Mouse (Mus musculus): Measurements from ENCODE around the gene Chat. TPM values are rescaled to one million over a fixed set of nuclear protein-coding genes. Genes with fewer than 3 reads are reported as not detected.
"Not testable (repeated sequence)": the region's sequence is repeated elsewhere in the genome, so short reads cannot be mapped to it uniquely, and the experiment has no call there.

The Chat gene
- total RNA-seq, 2 experiments from 2014 or later, result not detected

GRCm38 (mm10) chr14:32463211-32464040 is 2.4 kb downstream of the Chat start:
- DNase-seq (ENCODE audit: extremely low spot score in 1 of 2, low spot score in 1 of 2), result no peak

DNA sequence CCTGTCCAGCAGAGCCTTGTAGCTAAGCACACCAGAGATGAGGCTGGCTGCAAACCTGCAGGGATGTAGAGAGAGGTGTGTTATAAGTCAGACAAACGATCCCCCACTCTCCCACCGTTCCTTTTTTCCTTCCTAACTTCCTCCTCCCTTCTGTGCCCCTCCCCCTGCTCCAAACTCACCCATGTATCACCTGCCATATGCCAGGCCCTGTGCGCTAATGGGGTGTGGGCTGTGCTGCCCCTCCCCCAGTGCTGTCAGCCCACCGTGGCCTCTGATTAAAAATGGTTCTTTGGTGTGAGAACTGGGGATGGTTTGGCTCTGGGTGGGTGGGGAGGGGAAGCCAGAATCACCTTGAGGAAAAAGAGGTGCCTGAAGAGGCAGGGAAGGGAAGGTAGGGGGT is 13.2 kb downstream of the Chat start:
- DNase-seq (ENCODE audit: extremely low spot score in 1 of 2, low spot score in 1 of 2), result no peak

GRCm38 (mm10) chr14:32446989-32447388 is 18.8 kb downstream of the Chat start:
- DNase-seq (ENCODE audit: extremely low spot score in 1 of 2, low spot score in 1 of 2), result no peak

- DNase-seq (ENCODE audit: extremely low spot score in 1 of 2, low spot score in 1 of 2), result no peak
These were observed 22.3 kb downstream of the Chat start for GRCm38 (mm10) chr14:32443446-32443845.

GRCm38 (mm10) chr14:32439744-32440143 is 26.0 kb downstream of the Chat start:
- DNase-seq (ENCODE audit: extremely low spot score in 1 of 2, low spot score in 1 of 2), result no peak

- no peak for DNase-seq (ENCODE audit: extremely low spot score in 1 of 2, low spot score in 1 of 2)
These were observed 26.5 kb downstream of the Chat start for GRCm38 (mm10) chr14:32439316-32439715.

- DNase-seq (ENCODE audit: extremely low spot score in 1 of 2, low spot score in 1 of 2), result no peak
These were observed 28.4 kb downstream of the Chat start for GRCm38 (mm10) chr14:32437352-32437793.

- DNase-seq (ENCODE audit: extremely low spot score in 1 of 2, low spot score in 1 of 2), result no peak
These were observed 36.7 kb downstream of the Chat start for GRCm38 (mm10) chr14:32429030-32429602.

GRCm38 (mm10) chr14:32423946-32424345 is 41.8 kb downstream of the Chat start:
- DNase-seq (ENCODE audit: extremely low spot score in 1 of 2, low spot score in 1 of 2), result no peak

GRCm38 (mm10) chr14:32418747-32419146 is 47.0 kb downstream of the Chat start:
- no peak for DNase-seq (ENCODE audit: extremely low spot score in 1 of 2, low spot score in 1 of 2)

DNA sequence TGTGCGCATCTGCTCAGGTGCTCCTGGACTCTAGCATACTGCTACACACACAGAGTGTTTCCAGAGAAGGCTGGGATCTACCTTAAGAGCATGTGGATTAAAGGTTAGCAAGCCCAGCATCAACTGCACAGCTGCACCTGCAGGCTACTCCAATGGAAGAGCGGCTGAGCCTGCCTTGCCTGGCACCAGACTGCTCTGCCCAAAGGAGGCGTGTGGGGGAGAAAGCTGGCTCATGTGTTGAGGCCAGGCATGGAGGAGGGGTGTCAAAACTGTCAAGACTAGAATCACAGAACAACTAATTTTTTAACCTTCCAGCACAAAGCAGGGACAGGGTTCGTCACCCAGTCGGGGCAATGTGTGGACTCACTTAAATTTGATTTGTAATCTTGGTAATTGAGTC is 53.7 kb downstream of the Chat start:
- no peak for DNase-seq (ENCODE audit: extremely low spot score in 1 of 2, low spot score in 1 of 2)

DNA sequence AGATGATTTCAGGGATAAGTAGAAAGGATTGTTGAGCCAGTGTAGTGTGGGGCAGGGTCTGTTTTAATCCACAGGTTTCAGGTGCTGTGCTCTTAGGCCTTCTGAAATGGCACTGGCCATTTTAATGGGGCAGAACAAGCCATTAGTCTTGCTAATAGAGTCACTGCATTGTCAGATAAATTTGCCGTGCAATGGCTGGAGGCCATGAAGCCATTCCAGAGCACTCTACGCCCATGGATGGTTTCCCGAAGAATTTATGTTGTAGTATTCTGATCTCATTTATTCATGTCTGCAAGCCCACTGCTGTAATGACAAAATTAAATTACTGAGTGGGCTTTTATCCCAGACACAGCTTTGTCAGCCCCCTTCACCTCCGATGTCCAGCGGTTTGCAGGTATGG is 55.7 kb downstream of the Chat start:
- DNase-seq (ENCODE audit: extremely low spot score in 1 of 2, low spot score in 1 of 2), result no peak

DNA sequence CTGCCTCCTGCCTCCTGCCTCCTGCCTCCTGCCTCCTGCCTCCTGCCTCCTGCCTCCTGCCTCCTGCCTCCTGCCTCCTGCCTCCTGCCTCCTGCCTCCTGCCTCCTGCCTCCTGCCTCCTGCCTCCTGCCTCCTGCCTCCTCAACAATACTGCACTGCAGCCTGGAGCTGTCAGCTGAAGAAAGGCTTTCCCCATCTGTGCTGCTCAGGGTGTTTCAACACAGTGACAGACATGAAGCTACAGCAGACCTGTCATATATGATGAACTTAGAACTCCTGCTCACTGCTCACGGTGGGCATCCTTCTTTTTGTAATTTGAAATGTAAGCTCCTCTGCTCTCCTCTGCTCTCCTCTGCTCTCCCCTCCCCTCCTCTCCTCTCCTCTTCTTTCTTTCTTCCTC is 60.4 kb downstream of the Chat start:
- not testable (repeated sequence) for DNase-seq (ENCODE audit: extremely low spot score in 1 of 2, low spot score in 1 of 2)

GRCm38 (mm10) chr14:32388196-32388595 is 77.6 kb downstream of the Chat start, which contains the start of gene 1700024G13Rik:
Gene 1700024G13Rik (minus strand): TSS chr14:32388391.
- no peak for DNase-seq (ENCODE audit: extremely low spot score in 1 of 2, low spot score in 1 of 2)

- DNase-seq (ENCODE audit: extremely low spot score in 1 of 2, low spot score in 1 of 2), result no peak
These were observed 84.2 kb downstream of the Chat start for GRCm38 (mm10) chr14:32381619-32382018.

DNA sequence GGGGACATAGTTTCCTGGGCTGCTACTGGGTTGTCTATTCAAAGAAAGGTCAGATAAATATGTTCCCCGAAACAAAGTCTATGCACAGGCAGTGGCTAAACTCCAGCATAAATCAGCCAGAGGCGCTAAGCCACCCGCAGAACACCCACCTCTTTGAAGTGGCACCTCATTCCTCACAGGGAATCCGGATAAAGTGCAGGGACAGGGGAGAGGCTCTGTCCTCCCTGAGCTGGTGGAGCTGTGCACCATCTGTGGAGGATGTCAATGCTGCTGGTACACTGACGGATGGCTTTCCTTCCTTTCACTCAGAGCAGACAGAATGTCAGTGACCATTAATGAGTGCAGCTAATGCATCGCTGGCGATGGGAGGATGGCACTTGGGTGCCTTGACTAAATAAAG is 84.7 kb downstream of the Chat start:
- no peak for DNase-seq (ENCODE audit: extremely low spot score in 1 of 2, low spot score in 1 of 2)

DNA sequence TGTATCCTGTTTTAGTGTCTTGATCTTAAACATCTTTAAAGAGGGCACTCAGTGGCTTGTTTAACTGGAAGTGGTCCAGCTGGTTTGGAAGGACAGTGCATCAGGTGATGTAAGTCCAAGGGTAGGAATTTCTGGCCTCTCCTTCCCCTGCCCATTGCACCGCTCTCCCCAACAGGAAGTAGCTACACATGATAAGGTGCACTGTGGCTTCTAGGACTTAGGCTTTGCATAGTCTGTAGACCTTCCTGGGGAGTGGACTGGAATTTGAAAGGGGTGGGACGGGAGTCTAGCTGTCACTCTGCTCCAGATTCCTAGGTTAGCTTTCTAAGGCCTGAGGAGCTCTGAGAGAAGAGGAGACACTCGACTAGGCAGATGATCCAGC is 85.7 kb downstream of the Chat start:
- no peak for DNase-seq (ENCODE audit: extremely low spot score in 1 of 2, low spot score in 1 of 2)

- DNase-seq (ENCODE audit: extremely low spot score in 1 of 2, low spot score in 1 of 2), result no peak
These were observed 86.2 kb downstream of the Chat start for GRCm38 (mm10) chr14:32379395-32380098.

DNA sequence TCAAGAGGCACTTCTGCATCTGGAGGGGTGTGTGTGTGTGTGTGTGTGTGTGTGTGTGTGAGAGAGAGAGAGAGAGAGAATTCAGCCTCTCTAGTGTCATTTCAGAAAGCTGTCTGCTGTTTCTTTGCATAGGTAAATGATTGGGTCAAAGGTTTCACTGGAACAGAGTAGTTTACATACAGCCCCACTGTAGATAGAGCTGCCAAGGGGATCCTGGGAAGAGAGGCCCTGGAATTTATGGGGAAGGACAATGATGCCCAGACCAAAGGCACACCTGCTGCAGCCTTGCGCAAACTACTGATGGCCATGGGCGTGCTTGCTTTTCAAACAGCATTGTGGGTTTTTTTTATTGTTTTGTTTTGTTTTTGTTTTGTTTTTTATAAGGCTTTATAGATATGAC is 93.3 kb downstream of the Chat start:
- no peak for DNase-seq (ENCODE audit: extremely low spot score in 1 of 2, low spot score in 1 of 2)

GRCm38 (mm10) chr14:32369756-32370155 is 96.0 kb downstream of the Chat start:
- DNase-seq (ENCODE audit: extremely low spot score in 1 of 2, low spot score in 1 of 2), result no peak

GRCm38 (mm10) chr14:32364359-32364758 is 101.4 kb downstream of the Chat start:
- DNase-seq (ENCODE audit: extremely low spot score in 1 of 2, low spot score in 1 of 2), result no peak
